Mouse (Mus musculus) R1 (cell line): ENCODE data around the gene Uvrag.

ENCODE experiments used
- DNase-seq: peaks from one replicate; pipeline ENCODE4 v3.0.0-alpha.2; 2018; ENCODE audit warnings: low read depth, low spot score

Gene Uvrag

DNA sequence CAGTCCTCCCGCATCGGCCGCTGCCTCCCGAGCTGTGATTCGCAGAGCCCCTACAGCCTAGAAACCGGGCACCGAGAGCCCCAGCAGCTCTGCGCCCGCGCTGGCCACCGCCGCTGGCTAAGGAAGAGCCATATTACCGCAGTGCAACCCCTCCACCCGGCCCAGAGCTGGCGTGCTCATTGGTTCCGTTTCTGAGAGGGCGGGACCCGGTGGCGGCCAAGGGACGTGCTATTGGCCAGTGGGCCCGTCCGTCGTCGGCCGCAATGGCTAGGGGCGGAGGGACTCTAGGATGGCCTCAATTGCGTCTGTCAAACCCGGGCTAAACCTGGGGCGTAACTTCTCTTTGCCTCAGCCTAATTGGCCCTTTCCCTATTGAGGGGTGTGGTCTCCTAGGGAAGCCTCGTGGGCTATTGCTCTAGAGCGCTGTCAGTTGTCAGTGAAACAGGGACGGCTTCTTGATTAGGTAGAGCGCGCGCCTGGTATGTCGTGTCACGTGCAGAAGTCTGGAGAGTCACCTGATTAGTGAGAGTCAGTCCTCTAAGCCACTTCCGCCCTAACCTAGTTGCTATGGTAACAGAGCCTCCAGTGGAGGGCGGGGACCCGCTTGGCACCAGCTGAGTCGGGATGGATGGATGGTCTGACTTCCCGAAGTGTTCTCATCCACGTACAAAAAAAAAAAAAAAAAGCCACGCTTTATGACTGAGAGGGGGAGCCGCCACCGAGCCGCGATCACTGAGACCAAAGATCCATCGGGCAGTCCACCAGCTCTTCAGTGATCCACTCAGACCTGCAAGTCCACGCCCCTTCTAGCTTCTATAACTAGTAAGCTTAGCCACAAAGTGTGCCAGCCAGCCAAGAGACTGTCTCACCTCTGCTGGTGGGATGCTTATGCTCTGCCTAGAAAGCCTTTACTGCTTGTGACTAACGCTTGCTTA lies at the start of gene Uvrag:
Gene Uvrag (minus strand): TSS at position 158 of the 935 bp plus-strand sequence.
- DNase-seq: peak; percentile 100

GRCm38 (mm10) chr7:99189885-99190284 lies 48.9 kb upstream of the Uvrag start:
- no peak for DNase-seq

GRCm38 (mm10) chr7:99188630-99189029 lies 47.7 kb upstream of the Uvrag start:
- no peak for DNase-seq

DNA sequence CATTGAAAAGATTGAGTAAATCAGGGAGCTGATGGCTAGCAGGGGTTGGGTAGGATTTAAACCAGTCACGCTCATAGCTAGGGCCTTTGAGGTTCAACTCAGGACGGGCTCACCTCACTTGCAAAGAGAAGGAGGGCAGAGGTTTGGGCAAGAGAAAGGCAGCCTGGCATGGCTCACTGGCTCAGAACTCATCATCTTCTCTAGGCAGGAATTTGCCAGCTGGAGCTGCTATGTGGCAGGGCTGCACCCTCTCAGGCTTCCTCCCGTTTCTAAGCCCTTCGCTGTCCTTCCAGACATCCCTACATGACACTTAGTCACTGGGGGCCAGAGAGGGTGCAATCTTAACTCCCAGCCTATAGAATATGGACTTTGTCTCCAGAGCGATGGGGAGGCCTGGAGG lies 46.5 kb upstream of the Uvrag start:
- DNase-seq: no peak

DNA sequence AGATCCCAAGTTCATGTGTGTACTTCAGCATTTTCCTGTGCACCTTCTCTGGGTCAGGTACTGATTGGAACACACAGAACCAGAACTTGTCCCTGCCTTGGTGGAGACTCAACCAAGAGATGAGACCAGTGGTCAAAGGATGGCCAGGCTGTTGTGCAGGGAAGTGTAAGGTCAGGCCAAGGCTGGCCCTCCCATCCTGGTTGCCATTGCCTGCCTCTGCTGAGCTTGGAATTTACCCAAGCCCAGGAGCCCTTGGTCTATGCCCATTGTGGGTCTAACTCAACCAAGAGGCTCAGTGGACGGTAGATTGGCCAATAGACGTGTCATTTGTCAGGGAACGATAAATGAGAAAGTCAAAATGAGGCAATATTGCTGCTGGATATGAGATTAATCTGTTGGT lies 44.5 kb upstream of the Uvrag start:
- DNase-seq: no peak

DNA sequence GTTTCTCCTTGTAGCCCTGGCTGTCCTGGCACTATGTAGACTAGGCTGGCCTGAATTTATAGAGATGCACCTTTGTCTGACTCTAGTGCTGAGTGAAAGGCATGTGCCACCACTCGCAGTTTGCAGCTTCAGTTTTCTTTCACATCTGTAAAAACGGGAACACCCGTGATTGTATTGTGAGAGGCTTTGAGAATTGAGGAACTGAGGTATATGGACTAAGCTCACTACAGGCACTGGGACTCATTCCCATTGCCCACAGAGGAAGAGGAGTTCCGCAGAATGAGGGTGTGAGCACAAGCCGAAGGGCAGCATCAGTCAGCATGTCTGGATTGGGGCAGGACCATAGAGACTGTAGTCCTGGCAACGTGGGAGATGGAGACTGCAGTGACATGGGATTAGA lies 42.8 kb upstream of the Uvrag start:
- DNase-seq: peak; percentile 7

GRCm38 (mm10) chr7:99182432-99183172 lies 41.7 kb upstream of the Uvrag start, which contains the start of gene Dgat2:
TSS of gene Dgat2 (minus strand) at chr7:99182719.
- peak; percentile 83 for DNase-seq

GRCm38 (mm10) chr7:99181619-99182431 lies 40.9 kb upstream of the Uvrag start:
- peak; percentile 8 for DNase-seq

DNA sequence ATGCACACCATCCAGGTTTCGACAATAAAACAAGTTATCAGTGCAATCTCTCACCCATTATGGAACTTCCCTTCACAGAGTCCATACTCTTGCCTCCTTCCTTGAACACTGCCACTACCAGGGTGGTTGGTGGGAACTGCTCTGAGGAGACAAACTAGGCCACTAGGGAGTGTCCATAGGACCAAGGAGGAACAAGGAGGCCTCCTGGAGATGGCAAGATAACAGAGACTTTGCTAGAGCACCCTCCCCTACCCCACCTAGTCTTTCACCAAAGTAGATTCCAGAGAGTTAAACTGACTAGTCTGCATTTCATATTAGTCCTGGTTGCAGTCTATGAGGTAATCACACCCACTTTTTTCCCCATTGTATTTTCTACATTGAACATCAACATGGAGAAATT lies 39.2 kb upstream of the Uvrag start:
- DNase-seq: no peak

GRCm38 (mm10) chr7:99179271-99179670 lies 38.3 kb upstream of the Uvrag start:
- DNase-seq: no peak

GRCm38 (mm10) chr7:99177386-99177785 lies 36.4 kb upstream of the Uvrag start:
- no peak for DNase-seq

DNA sequence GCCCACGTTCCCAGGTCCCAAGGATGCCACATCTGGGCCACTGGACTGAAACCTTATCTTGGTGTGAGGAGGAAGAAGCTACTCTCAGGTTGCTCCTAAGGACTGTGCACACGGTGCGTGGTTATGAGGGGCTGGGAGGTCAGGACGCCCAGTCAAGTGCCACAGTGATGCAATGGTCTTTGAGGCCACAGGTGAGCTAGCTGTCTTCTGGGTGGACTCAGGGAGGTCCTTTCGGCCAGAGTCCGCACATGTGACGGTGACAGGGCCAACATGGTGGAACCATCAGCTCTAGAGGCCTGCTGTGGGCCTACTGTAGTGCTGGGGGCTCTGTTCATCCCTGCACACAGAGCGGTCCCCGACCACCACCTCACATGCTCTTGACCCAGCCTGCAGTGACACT lies 34.7 kb upstream of the Uvrag start:
- DNase-seq: no peak

GRCm38 (mm10) chr7:99175118-99175517 lies 34.2 kb upstream of the Uvrag start:
- no peak for DNase-seq

DNA sequence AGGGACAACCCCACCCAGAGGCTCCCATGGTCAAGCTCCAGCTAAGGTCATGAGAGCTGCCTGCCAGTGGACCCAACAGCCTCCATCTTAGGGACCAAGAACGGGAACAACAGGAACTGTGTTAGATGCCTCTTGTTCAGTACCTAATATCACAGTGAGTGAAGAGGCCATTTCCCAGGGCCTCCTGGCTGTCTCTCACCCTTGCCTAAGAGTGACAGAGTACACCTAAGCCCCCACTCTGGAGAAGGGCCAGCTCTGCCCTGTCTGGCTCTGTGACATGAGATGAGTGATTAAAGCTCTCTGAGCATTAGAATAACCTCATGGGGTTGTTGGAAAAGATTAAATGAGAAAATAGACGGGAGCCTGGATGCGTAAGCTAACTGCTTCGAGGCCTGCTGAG lies 33.1 kb upstream of the Uvrag start:
- no peak for DNase-seq

- no peak for DNase-seq
Measured at GRCm38 (mm10) chr7:99172898-99173297, 32.0 kb upstream of the Uvrag start.

DNA sequence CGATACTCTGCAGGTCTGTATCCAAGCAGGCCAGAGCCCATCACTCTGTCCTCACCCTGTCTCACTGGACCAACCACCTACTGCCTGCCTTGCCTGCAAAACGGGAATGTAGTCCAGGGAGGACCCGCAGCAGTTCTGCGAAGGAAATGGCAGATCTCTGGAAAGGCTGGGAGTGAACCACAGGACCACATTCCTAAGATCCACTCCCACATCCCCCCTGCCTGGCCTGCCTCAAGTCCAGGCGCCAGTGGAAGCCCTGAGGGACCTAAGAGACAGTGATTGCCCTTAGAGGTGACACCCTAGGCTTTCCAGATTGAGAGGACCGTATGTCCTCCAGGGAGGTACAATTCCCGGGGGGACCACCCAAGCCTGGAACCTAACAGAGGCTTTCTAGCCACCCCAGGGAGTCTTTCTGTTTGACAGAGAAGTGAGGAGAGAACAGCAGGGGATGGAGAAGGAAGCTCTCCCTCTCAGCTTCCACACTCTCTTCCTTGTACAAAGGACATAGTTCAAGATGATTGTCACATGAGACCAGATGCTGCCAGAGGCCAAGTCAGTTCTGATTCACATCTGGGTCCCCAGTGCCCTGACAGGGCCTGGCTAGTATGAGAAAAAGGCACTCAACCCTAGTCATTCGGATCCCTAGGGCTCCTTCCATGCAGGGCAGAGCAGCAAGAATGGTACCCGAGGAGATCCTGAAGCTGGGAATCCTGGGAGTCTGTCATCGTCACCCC lies 31.0 kb upstream of the Uvrag start:
- peak; percentile 60 for DNase-seq

GRCm38 (mm10) chr7:99170519-99170918 lies 29.6 kb upstream of the Uvrag start:
- no peak for DNase-seq

DNA sequence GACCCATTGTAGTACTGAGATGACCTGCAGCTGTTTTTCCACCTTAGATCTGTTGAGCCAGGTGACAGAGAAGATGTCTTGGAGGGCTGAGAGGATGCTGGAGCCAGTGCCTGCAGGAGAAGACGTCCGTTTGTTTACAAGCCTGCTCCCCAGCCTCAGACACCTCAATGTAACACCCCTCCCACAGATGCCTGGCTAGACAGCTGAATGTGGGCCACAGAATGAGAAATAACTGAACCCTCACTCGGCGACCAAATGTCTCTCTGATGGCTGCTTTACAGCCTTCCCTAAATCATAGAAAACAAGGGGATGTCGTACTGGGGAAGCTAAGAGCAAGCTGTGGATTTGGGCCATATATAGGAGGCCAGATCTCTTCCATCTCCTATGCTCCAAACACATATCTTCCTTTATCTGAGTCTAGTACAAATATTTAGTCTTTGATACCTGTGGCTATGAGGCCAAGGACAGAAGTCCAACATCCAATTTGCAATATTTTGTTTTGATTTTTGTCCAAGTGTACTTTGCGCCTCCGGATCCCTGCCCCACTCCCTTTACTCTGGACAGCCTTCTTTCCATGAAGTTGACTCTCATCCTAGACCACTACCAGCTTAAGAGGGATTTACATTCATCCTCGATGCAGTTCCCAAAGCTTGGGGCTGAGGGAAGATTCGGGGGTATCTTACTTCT lies 28.9 kb upstream of the Uvrag start:
- DNase-seq: no peak

DNA sequence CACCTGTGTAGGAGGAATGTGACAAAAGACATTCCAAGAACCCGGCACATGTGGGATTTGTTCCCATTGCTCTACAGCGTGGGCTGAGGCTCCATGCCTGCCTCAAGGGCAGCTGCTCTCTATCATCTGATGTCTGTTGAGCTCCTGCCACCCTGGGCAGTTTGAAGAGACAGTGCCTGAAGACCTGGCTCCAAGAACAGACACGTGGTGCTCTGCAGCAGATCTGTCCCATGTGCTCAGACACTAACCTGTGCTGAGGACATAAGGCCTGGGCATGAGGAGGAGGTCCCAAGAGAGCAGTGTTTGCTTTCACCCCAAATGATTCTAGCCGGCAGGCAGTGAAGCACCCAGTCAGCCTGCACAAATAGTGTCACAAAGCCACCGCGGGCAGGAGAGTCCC lies 27.8 kb upstream of the Uvrag start:
- DNase-seq: no peak

DNA sequence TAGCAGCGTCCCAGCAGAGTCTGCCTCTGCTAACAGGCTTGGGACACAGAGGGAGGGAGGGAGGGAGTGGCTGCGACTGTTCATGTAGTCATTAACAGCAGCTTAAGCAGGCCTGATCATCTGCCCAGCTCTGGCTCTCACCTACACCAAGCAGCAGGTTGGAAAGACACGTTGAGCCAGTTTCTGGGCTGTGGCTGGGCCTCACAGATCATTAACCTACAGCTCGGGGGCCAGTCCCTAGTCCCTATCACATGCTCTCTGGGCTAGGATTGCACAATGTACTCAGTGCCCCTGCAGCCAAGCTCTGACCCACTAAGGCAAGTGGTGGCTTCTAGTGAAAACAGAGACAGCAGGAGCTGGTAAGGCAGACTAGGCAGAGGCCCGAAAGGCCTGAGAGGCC lies 27.0 kb upstream of the Uvrag start:
- DNase-seq: no peak

DNA sequence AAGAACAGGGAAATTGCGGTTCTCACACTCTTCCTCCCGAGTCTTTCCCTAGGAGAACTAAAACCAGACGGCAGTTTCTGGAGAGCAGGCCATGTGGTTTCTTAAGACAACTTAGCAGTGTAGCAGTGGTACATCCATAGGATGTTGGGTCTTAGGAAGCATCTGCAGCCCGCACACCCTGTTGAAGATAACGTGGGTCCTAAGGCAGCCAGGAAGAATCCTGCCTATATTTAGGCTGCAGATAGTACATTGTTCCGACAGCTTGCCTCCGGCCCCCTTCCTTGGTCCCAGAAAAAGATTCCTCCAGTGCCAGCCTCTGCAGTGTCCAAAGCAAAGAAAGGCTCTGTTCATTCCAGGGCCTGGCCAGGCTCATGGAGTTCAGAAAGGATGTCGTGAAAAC lies 25.2 kb upstream of the Uvrag start:
- no peak for DNase-seq
